Mouse (Mus musculus): ENCODE measurements at regions not wholly inside any gene's neighbourhood (a gene's known extent, or its start where the extent isn't known, plus 50 kb on each side); places are given as distances from the start of the nearest gene placed in this dataset.

DNA sequence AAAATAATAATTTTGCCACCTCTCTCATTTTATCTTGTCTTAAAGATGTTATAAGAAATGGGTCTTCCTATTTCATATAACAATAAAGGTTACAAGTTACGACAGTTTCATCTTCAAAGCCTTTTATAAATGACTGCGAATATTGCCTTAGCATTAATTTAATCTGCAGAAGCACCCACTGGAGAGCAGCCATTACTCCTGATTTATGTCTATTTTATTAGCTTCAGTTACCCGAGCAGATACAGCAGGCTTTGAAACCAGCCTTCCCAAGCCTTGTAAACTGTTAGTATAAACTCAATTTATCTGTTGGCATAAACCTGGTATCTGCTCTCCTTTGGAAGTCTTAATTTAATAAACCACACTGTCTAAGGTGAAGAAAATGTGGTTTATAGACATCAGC, 2851.6 kb upstream of the Gm6569 start:
- Histone ChIP-seq H3K36me3 (no peaks in the 10 kb centered on the region), H3K4me1 (no peaks in the 10 kb centered on the region), H3K27me3 (ENCODE audit: low read depth, poor library complexity, severe bottlenecking) (no peaks in the 10 kb centered on the region), H3K4me3 (no peak overlapping the region), H3K27ac (replicated peaks) (no peak overlapping the region), H3K9me3 (replicated peaks) (no peaks in the 10 kb centered on the region)
- WGBS: 93% methylated on average over 3 of the region's 3 CpGs
- no peak for DNase-seq (ENCODE audit: low spot score)

DNA sequence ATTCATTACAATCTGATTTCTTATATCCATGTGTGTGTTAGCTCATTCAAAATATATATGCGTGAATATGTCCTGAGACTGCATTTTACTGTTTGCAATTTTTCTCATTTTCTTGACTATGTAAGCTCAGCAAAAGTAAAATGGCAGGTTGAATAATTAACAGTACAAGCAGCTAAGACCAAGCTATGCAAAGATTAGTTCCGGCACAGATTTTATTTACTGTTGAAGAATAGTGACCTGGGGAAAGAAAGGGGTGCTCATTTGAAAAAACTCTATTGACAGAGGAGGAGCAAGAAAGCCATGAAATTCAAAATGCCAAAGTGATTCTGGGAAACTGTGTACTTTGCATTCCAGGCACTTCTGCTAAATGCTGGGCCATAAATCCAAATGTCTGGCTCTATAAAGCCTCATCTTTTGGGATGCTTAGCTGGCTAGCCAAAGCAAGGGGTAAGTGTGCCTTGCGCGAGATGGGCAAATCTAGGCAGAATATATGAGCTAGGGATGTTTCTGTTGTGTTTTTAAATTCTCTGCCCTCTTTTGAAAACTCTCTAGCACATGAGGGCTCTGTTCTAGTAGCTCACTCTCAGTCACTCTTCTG, 2846.3 kb upstream of the Gm6569 start:
- H3K36me3 ChIP-seq: no peaks in the 10 kb centered on the region
- DNase-seq (ENCODE audit: low spot score): no peak
- no peak overlapping the region for H3K4me3 ChIP-seq
- 95% methylated on average over 4 of the region's 4 CpGs for WGBS
- no peaks in the 10 kb centered on the region for H3K27me3 ChIP-seq (ENCODE audit: low read depth, poor library complexity, severe bottlenecking)
- no peak overlapping the region for H3K27ac ChIP-seq (replicated peaks)
- H3K9me3 ChIP-seq (replicated peaks): no peaks in the 10 kb centered on the region
- H3K4me1 ChIP-seq: peaks cover 4% of the 10 kb centered on the region; the same call in 1 of the 2 replicates

DNA sequence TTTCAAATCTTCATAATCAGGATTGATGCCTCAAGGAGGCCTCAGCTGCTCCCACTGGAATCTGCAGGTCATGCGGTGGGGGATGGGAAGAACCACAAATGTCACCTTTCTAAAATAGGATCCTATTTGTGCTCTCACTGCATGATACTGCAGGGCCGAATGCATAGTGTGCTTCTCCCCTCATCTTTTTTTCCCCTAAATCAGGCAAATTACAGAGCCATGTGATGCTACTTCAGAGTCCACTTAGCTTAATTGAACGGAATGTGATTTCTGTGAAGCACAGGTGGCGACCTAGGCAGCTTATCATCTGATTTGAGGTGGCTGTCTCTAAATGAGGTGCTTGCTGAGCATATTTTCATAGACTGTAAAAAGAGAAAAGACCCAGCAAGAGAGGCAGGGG, 2841.0 kb upstream of the Gm6569 start:
- Histone ChIP-seq H3K4me1 (peaks cover 10% of the 10 kb centered on the region; the same call in 1 of the 2 replicates), H3K9me3 (replicated peaks) (no peaks in the 10 kb centered on the region), H3K36me3 (no peaks in the 10 kb centered on the region), H3K27ac (replicated peaks) (no peak overlapping the region), H3K4me3 (no peak overlapping the region), H3K27me3 (ENCODE audit: low read depth, poor library complexity, severe bottlenecking) (no peaks in the 10 kb centered on the region)
- no peak for DNase-seq (ENCODE audit: low spot score)
- 89% methylated on average over 4 of the region's 4 CpGs for WGBS

DNA sequence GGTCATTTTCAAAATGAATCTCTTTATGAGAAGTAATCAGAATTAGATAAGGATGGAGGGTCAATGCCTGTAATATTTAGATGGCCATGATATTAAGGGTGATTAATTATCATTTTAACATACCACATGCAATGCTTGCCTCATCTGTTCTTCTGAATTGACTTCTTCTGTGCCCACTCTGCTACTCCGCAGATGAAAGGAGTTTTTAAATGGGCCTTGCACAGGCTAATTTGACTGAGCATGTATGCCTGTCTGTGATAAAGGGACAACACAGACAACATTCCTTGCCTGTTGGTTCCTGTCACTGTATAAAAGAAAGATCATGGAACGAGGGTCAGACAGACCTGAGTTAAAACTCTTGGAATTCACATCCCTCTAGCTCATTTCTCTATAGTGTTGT, 2824.0 kb upstream of the Gm6569 start:
- H3K27ac ChIP-seq (replicated peaks): peak overlapping the region; percentile 65
- peaks cover 18% of the 10 kb centered on the region for H3K4me1 ChIP-seq
- 55% methylated on average over 2 of the region's 2 CpGs for WGBS

DNA sequence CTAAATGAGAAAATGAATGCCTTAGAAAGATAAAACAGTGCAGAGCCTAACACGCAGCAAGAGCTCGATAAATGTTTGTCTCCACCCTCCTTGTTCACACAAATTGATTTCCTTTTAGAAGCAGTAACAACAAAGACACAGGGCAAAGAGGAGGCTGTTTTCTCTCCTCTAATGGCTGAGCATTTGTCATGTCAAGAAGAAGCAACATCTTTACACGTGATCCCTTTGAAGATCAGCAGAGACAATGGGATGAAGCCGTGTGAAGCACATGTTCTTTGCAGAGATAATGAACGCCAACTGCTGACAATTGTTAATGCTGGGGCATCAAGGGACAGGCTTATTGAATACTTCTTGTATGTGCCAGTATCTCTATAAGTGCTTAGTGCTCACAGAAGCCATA, 2823.6 kb upstream of the Gm6569 start:
- 46% methylated on average over 5 of the region's 5 CpGs for WGBS
- Histone ChIP-seq H3K4me3 (no peak overlapping the region), H3K4me1 (peaks cover 18% of the 10 kb centered on the region), H3K36me3 (no peaks in the 10 kb centered on the region), H3K27ac (replicated peaks) (peak overlapping the region; percentile 65), H3K27me3 (ENCODE audit: low read depth, poor library complexity, severe bottlenecking) (no peaks in the 10 kb centered on the region), H3K9me3 (replicated peaks) (no peaks in the 10 kb centered on the region)
- peak; percentile 15 for DNase-seq (ENCODE audit: low spot score)

More for the DNA sequence above, 2824.0 kb upstream of the Gm6569 start:
- no peak overlapping the region for H3K4me3 ChIP-seq
- H3K9me3 ChIP-seq (replicated peaks): no peaks in the 10 kb centered on the region
- no peak for DNase-seq (ENCODE audit: low spot score)
- no peaks in the 10 kb centered on the region for H3K36me3 ChIP-seq
- no peaks in the 10 kb centered on the region for H3K27me3 ChIP-seq (ENCODE audit: low read depth, poor library complexity, severe bottlenecking)

DNA sequence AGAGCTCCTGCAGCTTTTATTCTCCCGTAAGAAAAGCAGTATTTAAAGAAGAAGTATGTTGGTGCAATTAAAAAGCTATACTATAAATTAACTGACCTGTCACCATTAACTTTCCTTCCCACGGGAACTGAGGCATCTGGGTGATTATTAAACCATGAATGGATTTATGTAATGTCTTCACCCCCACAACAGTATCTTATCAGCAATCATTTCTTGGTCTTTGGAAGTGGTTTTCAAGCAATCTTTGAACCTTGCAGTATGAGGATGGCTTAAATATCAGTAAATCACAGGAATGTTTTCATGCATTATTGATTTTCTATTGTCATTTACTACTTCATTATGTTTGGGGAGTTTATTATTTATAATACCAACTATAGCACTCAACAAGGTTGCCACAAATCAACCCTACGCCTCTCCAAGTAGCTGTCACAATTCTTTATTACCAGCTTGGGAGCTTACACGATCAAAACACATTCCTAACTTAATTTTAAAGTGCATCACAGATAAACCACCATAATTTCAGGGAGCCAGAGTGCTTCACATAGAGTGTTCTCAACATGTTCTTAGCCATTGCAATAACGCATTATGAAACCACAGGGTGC, 2780.0 kb upstream of the Gm6569 start:
- 86% methylated on average over 5 of the region's 5 CpGs for WGBS
- no peak for DNase-seq (ENCODE audit: low spot score)
- Histone ChIP-seq H3K27me3 (ENCODE audit: low read depth, poor library complexity, severe bottlenecking) (no peaks in the 10 kb centered on the region), H3K27ac (replicated peaks) (no peak overlapping the region), H3K4me3 (no peak overlapping the region), H3K4me1 (no peaks in the 10 kb centered on the region), H3K36me3 (no peaks in the 10 kb centered on the region), H3K9me3 (replicated peaks) (no peaks in the 10 kb centered on the region)

DNA sequence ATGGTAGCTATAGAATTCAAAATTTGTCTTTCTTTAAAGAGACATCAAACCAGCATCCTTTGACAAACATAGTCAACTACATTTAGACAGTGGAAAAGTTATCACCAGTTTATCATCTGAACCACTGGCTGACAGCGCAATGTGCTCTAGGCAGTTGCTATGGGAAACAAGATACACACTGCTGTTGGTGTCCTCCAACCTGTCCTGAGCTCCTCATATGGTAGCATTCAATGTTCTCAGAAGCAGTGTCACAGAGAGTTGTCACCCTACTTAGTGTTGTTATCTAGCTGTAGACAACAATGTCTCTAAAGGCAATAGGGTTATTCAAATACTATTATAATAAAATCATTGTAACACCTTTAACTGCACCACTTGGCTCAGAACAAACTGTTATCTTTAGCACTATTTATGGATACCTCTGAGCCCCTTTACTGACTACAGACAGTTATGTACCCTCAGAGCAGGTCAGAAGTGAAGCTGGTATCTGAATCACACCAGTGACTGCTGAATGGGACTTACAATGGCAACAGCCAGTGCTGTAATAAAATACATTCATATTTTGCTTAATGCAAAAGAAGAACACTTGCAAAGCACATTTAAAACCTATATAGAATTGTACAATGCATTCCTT, 2747.9 kb upstream of the Gm6569 start:
- no peaks in the 10 kb centered on the region for H3K4me1 ChIP-seq
- H3K36me3 ChIP-seq: no peaks in the 10 kb centered on the region
- no peaks in the 10 kb centered on the region for H3K9me3 ChIP-seq (replicated peaks)
- no peak overlapping the region for H3K27ac ChIP-seq (replicated peaks)
- 100% methylated on average over 1 of the region's 1 CpGs for WGBS
- H3K27me3 ChIP-seq (ENCODE audit: low read depth, poor library complexity, severe bottlenecking): no peaks in the 10 kb centered on the region
- no peak overlapping the region for H3K4me3 ChIP-seq
- no peak for DNase-seq (ENCODE audit: low spot score)

DNA sequence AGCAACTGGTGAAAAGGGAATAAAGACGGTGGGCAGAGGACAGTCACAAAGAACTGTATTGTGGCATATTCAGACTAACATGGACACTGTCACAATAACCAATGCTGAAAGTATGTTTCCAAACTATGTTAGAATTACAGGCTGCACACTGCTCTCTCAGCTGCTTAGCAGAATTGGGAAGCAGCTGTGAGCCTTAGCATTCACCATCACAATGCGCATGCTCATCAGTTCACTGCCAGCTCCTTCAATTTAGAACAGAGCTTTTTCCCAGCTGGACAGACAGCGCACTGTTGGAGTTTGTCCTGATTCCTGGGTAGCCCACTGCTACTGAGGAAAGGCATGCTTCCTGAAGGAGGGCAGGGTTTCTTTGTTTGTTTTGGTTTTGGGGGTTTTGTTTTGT, 2735.2 kb upstream of the Gm6569 start:
- peak; percentile 14 for DNase-seq (ENCODE audit: low spot score)
- H3K27me3 ChIP-seq (ENCODE audit: low read depth, poor library complexity, severe bottlenecking): no peaks in the 10 kb centered on the region
- no peaks in the 10 kb centered on the region for H3K36me3 ChIP-seq
- 64% methylated on average over 3 of the region's 3 CpGs for WGBS
- H3K4me1 ChIP-seq: peaks cover 4% of the 10 kb centered on the region; the same call in 1 of the 2 replicates
- no peaks in the 10 kb centered on the region for H3K9me3 ChIP-seq (replicated peaks)
- H3K4me3 ChIP-seq: no peak overlapping the region
- H3K27ac ChIP-seq (replicated peaks): no peak overlapping the region

DNA sequence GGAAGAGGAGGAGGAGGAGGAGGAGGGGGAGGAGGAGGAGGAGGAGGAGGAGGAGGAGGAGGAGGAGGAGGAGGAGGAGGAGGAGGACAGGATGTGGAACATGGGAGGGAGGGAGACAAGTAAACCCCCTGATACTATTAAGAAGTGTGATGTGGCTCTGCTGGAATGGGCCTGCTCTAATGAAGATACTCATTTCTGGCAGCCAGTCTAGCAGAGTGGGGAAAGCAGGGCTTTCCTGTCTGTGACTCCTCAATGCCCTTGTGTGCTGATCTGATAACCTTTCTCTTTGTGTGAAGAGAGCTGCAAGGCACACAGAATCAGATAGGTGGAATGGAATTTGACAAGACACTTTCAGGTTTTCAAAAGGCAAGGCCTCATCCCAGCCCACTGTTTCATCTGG, 2704.6 kb upstream of the Gm6569 start:
- no peaks in the 10 kb centered on the region for H3K27me3 ChIP-seq (ENCODE audit: low read depth, poor library complexity, severe bottlenecking)
- no peaks in the 10 kb centered on the region for H3K9me3 ChIP-seq (replicated peaks)
- no peak for DNase-seq (ENCODE audit: low spot score)
- 0 out of 2 replicates have a peak, but pooled peaks cover 4% of the 10 kb centered on the region for H3K4me1 ChIP-seq
- H3K4me3 ChIP-seq: no peak overlapping the region
- no peaks in the 10 kb centered on the region for H3K36me3 ChIP-seq
- no peak overlapping the region for H3K27ac ChIP-seq (replicated peaks)

DNA sequence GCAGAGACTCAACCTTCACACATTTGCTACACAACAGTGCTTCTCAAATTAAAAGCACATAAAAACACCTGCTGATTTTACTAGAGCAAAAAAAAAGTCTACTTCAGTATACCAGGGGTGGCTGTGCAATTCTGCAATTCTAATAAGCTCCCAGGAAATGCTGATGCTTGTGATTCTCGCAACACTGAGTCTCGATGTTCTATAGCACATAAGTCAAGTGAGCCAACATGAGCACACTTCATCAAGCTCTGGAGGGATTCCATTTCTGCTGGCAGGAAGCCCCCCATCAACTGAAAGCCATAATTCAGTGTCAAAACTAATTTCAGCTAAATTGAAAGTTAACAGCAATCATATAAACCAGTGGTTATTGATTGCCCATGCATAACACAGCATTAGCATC, 2676.7 kb upstream of the Gm6569 start:
- Histone ChIP-seq H3K27me3 (ENCODE audit: low read depth, poor library complexity, severe bottlenecking) (no peaks in the 10 kb centered on the region), H3K27ac (replicated peaks) (no peak overlapping the region)

DNA sequence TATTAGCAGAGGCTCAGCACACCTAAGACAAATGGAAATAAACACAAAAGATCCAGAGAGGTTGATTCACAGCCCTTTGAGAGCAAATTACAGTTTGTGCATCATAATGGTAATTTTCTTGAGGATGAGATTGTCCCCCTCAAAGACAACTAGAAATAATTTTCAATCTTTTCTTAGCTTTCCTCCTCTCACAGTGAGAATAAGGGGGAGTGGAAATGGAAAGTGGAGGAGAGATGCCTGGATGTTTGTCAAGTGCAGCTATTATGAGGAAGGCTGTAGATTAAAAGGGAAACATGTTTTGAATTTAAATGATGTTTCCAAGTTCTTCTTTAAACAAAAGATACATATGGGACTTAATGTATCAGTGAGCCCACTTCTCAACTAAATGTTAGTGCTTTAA, 2672.3 kb upstream of the Gm6569 start:
- Histone ChIP-seq H3K4me3 (no peak overlapping the region), H3K36me3 (no peaks in the 10 kb centered on the region), H3K27me3 (ENCODE audit: low read depth, poor library complexity, severe bottlenecking) (no peaks in the 10 kb centered on the region), H3K27ac (replicated peaks) (no peak overlapping the region), H3K9me3 (replicated peaks) (no peaks in the 10 kb centered on the region), H3K4me1 (no peaks in the 10 kb centered on the region)
- no peak for DNase-seq (ENCODE audit: low spot score)

More for the DNA sequence above, 2676.7 kb upstream of the Gm6569 start:
- no peak for DNase-seq (ENCODE audit: low spot score)
- 83% methylated on average over 2 of the region's 2 CpGs for WGBS
- H3K9me3 ChIP-seq (replicated peaks): no peaks in the 10 kb centered on the region
- H3K4me3 ChIP-seq: no peak overlapping the region
- H3K4me1 ChIP-seq: no peaks in the 10 kb centered on the region
- H3K36me3 ChIP-seq: no peaks in the 10 kb centered on the region

DNA sequence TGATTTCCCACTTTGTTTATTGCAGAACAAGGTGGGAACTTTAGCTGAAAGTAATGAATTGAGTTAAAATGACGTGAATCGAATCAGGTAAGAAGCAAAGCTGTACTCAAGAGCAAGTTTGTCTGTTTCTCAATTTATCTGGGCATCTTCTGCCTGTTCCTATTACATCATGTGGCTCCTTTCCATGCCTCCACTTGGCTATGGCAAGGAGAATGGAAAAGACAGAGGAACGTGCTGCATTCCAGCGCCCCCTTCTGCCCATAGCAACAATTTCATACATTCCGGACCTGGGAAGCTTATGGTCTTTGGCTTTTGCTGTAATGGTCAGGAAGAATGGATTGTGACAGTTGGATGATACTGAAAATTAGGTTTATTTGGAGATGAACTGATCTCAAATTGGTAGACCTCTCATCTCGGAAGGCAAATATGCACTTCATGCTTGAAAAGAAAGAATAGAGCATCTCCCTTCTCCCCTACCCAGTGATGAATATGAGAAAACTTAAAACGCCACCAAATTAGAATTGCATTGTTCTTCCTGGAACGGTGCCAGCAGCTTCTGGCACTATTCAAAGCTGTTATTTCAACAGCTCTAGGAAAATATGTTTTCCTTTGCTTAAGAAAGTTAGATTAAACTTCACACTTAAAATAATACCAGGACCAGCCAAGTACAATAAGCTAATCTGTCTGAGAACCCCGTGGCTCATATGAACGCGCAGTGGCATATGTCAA, 2639.2 kb upstream of the Gm6569 start:
- H3K9me3 ChIP-seq (replicated peaks): no peaks in the 10 kb centered on the region
- H3K27me3 ChIP-seq (ENCODE audit: low read depth, poor library complexity, severe bottlenecking): no peaks in the 10 kb centered on the region
- no peaks in the 10 kb centered on the region for H3K4me1 ChIP-seq
- no peak overlapping the region for H3K27ac ChIP-seq (replicated peaks)
- 66% methylated on average over 11 of the region's 11 CpGs for WGBS
- peak; percentile 12 for DNase-seq (ENCODE audit: low spot score)
- no peak overlapping the region for H3K4me3 ChIP-seq
- no peaks in the 10 kb centered on the region for H3K36me3 ChIP-seq

Data from midbrain, embryonic 10.5 days (tissue).